Mouse (Mus musculus): Measurements from ENCODE around the gene Exd1. TPM values are rescaled to one million over a fixed set of nuclear protein-coding genes. Genes with fewer than 3 reads are reported as not detected.
"Not testable (repeated sequence)": the region's sequence is repeated elsewhere in the genome, so short reads cannot be mapped to it uniquely, and the experiment has no call there.

Gene Exd1
- polyA plus RNA-seq, 1 experiment from 2014 or later, result 0.35 TPM

GRCm38 (mm10) chr2:119520550-119520949 lies 26.9 kb downstream of the Exd1 start:
- no peaks in the 10 kb centered on the region for H3K9me3 ChIP-seq
- WGBS, result 78% methylated on average over 7 of the region's 7 CpGs
- H3K4me3 ChIP-seq, result no peak overlapping the region
- DNase-seq (ENCODE audit: low spot score), result no peak
- no peak overlapping the region for H3K27ac ChIP-seq
- no peaks in the 10 kb centered on the region for H3K36me3 ChIP-seq
- H3K4me1 ChIP-seq (replicated peaks), result 0 out of 2 replicates have a peak, but pooled peaks cover 1% of the 10 kb centered on the region
- no peaks in the 10 kb centered on the region for H3K27me3 ChIP-seq (ENCODE audit: insufficient read depth, poor library complexity, severe bottlenecking)

GRCm38 (mm10) chr2:119516811-119517210 lies 30.6 kb downstream of the Exd1 start:
- no peaks in the 10 kb centered on the region for H3K27me3 ChIP-seq (ENCODE audit: insufficient read depth, poor library complexity, severe bottlenecking)
- no peak overlapping the region for H3K4me3 ChIP-seq
- 65% methylated on average over 5 of the region's 5 CpGs for WGBS
- H3K9me3 ChIP-seq, result no peaks in the 10 kb centered on the region
- DNase-seq (ENCODE audit: low spot score), result no peak
- no peak overlapping the region for H3K27ac ChIP-seq
- no peaks in the 10 kb centered on the region for H3K36me3 ChIP-seq
- H3K4me1 ChIP-seq (replicated peaks), result no peaks in the 10 kb centered on the region

- no peak for DNase-seq (ENCODE audit: low spot score)
- Histone ChIP-seq H3K4me3 (no peak overlapping the region), H3K27me3 (ENCODE audit: insufficient read depth, poor library complexity, severe bottlenecking) (no peaks in the 10 kb centered on the region), H3K27ac (no peak overlapping the region), H3K4me1 (replicated peaks) (no peaks in the 10 kb centered on the region), H3K36me3 (no peaks in the 10 kb centered on the region), H3K9me3 (no peaks in the 10 kb centered on the region)
- WGBS, result 89% methylated on average over 3 of the region's 3 CpGs
These were observed 33.4 kb downstream of the Exd1 start for GRCm38 (mm10) chr2:119514026-119514522.

- Histone ChIP-seq H3K4me1 (replicated peaks) (no peaks in the 10 kb centered on the region), H3K27ac (no peak overlapping the region), H3K36me3 (no peaks in the 10 kb centered on the region), H3K9me3 (no peaks in the 10 kb centered on the region), H3K4me3 (no peak overlapping the region), H3K27me3 (ENCODE audit: insufficient read depth, poor library complexity, severe bottlenecking) (no peaks in the 10 kb centered on the region)
- no peak for DNase-seq (ENCODE audit: low spot score)
- 79% methylated on average over 3 of the region's 3 CpGs for WGBS
These were observed 35.1 kb downstream of the Exd1 start for GRCm38 (mm10) chr2:119512292-119512691.

GRCm38 (mm10) chr2:119510856-119511255 lies 36.6 kb downstream of the Exd1 start:
- no peak for DNase-seq (ENCODE audit: low spot score)
- Histone ChIP-seq H3K27me3 (ENCODE audit: insufficient read depth, poor library complexity, severe bottlenecking) (no peaks in the 10 kb centered on the region), H3K27ac (no peak overlapping the region), H3K4me3 (no peak overlapping the region), H3K4me1 (replicated peaks) (no peaks in the 10 kb centered on the region), H3K36me3 (no peaks in the 10 kb centered on the region), H3K9me3 (no peaks in the 10 kb centered on the region)
- WGBS, result 83% methylated on average over 2 of the region's 2 CpGs

GRCm38 (mm10) chr2:119508518-119508917 lies 38.9 kb downstream of the Exd1 start:
- 66% methylated on average over 7 of the region's 7 CpGs for WGBS
- not testable (repeated sequence) for H3K27ac ChIP-seq; H3K36me3 ChIP-seq; H3K4me1 ChIP-seq (replicated peaks); H3K27me3 ChIP-seq (ENCODE audit: insufficient read depth, poor library complexity, severe bottlenecking); H3K9me3 ChIP-seq; H3K4me3 ChIP-seq; DNase-seq (ENCODE audit: low spot score)

- Histone ChIP-seq H3K4me1 (replicated peaks) (no peaks in the 10 kb centered on the region), H3K36me3 (no peaks in the 10 kb centered on the region), H3K27ac (no peak overlapping the region), H3K27me3 (ENCODE audit: insufficient read depth, poor library complexity, severe bottlenecking) (no peaks in the 10 kb centered on the region), H3K4me3 (no peak overlapping the region), H3K9me3 (no peaks in the 10 kb centered on the region)
- no peak for DNase-seq (ENCODE audit: low spot score)
These were observed 40.3 kb downstream of the Exd1 start for GRCm38 (mm10) chr2:119507108-119507507.

- no peak for DNase-seq (ENCODE audit: low spot score)
- 83% methylated on average over 2 of the region's 2 CpGs for WGBS
- Histone ChIP-seq H3K27me3 (ENCODE audit: insufficient read depth, poor library complexity, severe bottlenecking) (no peaks in the 10 kb centered on the region), H3K4me3 (no peak overlapping the region), H3K36me3 (no peaks in the 10 kb centered on the region), H3K9me3 (no peaks in the 10 kb centered on the region), H3K27ac (no peak overlapping the region), H3K4me1 (replicated peaks) (no peaks in the 10 kb centered on the region)
These were observed 46.3 kb downstream of the Exd1 start for GRCm38 (mm10) chr2:119500965-119501652.

- Histone ChIP-seq H3K27me3 (ENCODE audit: insufficient read depth, poor library complexity, severe bottlenecking) (no peaks in the 10 kb centered on the region), H3K36me3 (no peaks in the 10 kb centered on the region), H3K4me1 (replicated peaks) (no peaks in the 10 kb centered on the region), H3K27ac (no peak overlapping the region), H3K9me3 (no peaks in the 10 kb centered on the region), H3K4me3 (no peak overlapping the region)
- no peak for DNase-seq (ENCODE audit: low spot score)
- 90% methylated on average over 2 of the region's 2 CpGs for WGBS
These were observed 48.6 kb downstream of the Exd1 start for GRCm38 (mm10) chr2:119498859-119499258.

- no peak for DNase-seq (ENCODE audit: low spot score)
- no peaks in the 10 kb centered on the region for H3K36me3 ChIP-seq
- H3K4me1 ChIP-seq (replicated peaks), result no peaks in the 10 kb centered on the region
- H3K27ac ChIP-seq, result no peak overlapping the region
- no peaks in the 10 kb centered on the region for H3K27me3 ChIP-seq (ENCODE audit: insufficient read depth, poor library complexity, severe bottlenecking)
- no peaks in the 10 kb centered on the region for H3K9me3 ChIP-seq
- WGBS, result 90% methylated on average over 2 of the region's 2 CpGs
- no peak overlapping the region for H3K4me3 ChIP-seq
These were observed 51.3 kb downstream of the Exd1 start for GRCm38 (mm10) chr2:119496082-119496481.

- DNase-seq (ENCODE audit: low spot score), result no peak
- Histone ChIP-seq H3K36me3 (no peaks in the 10 kb centered on the region), H3K4me1 (replicated peaks) (no peaks in the 10 kb centered on the region), H3K4me3 (no peak overlapping the region), H3K9me3 (no peaks in the 10 kb centered on the region), H3K27ac (no peak overlapping the region), H3K27me3 (ENCODE audit: insufficient read depth, poor library complexity, severe bottlenecking) (no peaks in the 10 kb centered on the region)
- 62% methylated on average over 5 of the region's 5 CpGs for WGBS
These were observed 55.5 kb downstream of the Exd1 start for GRCm38 (mm10) chr2:119491953-119492352.

- H3K4me3 ChIP-seq, result no peak overlapping the region
- DNase-seq (ENCODE audit: low spot score), result no peak
- WGBS, result 10% methylated on average over 4 of the region's 4 CpGs
These were observed 60.9 kb downstream of the Exd1 start for GRCm38 (mm10) chr2:119486488-119486887.

GRCm38 (mm10) chr2:119482307-119482706 lies 65.1 kb downstream of the Exd1 start:
- Histone ChIP-seq H3K4me3 (no peak overlapping the region), H3K9me3 (no peaks in the 10 kb centered on the region), H3K27ac (no peak overlapping the region), H3K27me3 (ENCODE audit: insufficient read depth, poor library complexity, severe bottlenecking) (no peaks in the 10 kb centered on the region), H3K36me3 (no peaks in the 10 kb centered on the region), H3K4me1 (replicated peaks) (peaks cover 7% of the 10 kb centered on the region; the same call in 1 of the 2 replicates)
- DNase-seq (ENCODE audit: low spot score), result no peak
- WGBS, result 91% methylated on average over 1 of the region's 1 CpGs

More at GRCm38 (mm10) chr2:119486488-119486887, 60.9 kb downstream of the Exd1 start:
- no peak overlapping the region for H3K27ac ChIP-seq
- no peaks in the 10 kb centered on the region for H3K27me3 ChIP-seq (ENCODE audit: insufficient read depth, poor library complexity, severe bottlenecking)
- no peaks in the 10 kb centered on the region for H3K9me3 ChIP-seq
- no peaks in the 10 kb centered on the region for H3K36me3 ChIP-seq
- H3K4me1 ChIP-seq (replicated peaks), result no peaks in the 10 kb centered on the region

- no peaks in the 10 kb centered on the region for H3K27me3 ChIP-seq (ENCODE audit: insufficient read depth, poor library complexity, severe bottlenecking)
- H3K36me3 ChIP-seq, result peaks cover 6% of the 10 kb centered on the region; the same call in 1 of the 2 replicates
- peak overlapping the region; percentile 97 for H3K4me3 ChIP-seq
- peaks cover 28% of the 10 kb centered on the region for H3K4me1 ChIP-seq (replicated peaks)
- WGBS, result 16% methylated on average over 9 of the region's 9 CpGs
- no peaks in the 10 kb centered on the region for H3K9me3 ChIP-seq
- H3K27ac ChIP-seq, result peak overlapping the region; percentile 100
- DNase-seq (ENCODE audit: low spot score), result no peak
These were observed 69.1 kb downstream of the Exd1 start for GRCm38 (mm10) chr2:119478397-119478749.
